Mouse (Mus musculus): ENCODE measurements around the gene Tbl1xr1. TPM values are rescaled to one million over a fixed set of nuclear protein-coding genes. Genes with fewer than 3 reads are reported as not detected.

Tbl1xr1 gene
- polyA plus RNA-seq, 1 experiment from 2014 or later: 30.5 TPM

DNA sequence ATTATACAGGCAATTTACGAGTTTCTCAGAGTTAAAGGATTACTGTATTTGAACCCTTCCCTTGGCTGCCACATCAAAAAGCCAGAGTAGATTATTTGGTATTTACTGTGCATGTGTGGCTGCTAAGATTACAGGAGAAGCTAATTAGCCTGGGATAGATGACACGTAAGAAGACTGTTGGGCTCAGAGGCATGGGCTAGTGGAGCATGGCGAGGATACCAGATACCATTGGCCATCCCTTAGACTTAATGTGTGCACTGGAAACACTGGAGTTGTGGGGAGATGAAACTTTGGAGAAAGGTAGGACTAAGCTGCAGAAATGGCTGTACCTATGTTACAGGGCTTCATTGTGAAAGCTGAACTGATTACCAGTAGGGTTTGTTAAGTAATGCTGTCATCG, 108.8 kb downstream of the Tbl1xr1 start:
- 94% methylated on average over 4 of the region's 4 CpGs for WGBS

DNA sequence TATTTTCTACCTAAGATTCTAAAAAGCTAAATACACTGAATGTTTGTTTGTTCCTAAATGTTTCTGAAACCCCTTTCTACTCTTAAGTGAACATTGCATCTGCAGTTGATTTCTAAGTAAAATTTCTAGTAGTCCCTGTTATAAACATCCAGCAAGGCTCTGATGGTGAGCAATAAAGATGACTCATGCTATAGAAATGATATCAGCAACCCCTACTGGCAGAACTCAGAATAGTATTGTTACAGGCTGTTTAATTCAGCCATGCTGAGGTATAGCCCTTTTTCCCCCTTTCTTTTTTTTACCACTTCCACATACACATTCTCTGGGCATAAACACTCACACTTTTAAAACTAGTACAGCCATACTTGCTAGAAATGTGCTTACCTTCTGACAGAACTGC, 114.0 kb downstream of the Tbl1xr1 start:
- Histone ChIP-seq H3K4me3 (ENCODE audit: low read depth, low read length) (no peak overlapping the region), H3K9me3 (ENCODE audit: control insufficient read depth, low read length) (no peaks in the 10 kb centered on the region), H3K4me1 (ENCODE audit: control insufficient read depth, insufficient read depth, low read length) (no peaks in the 10 kb centered on the region), H3K4me2 (ENCODE audit: low read depth, severe bottlenecking) (no peak overlapping the region), H3K36me3 (ENCODE audit: control insufficient read depth, insufficient read depth, low read length) (peaks cover 5% of the 10 kb centered on the region; the same call in 1 of the 2 replicates), H3K9ac (ENCODE audit: low read length) (no peak overlapping the region), H3K27me3 (ENCODE audit: control insufficient read depth, insufficient read depth, low read length) (no peaks in the 10 kb centered on the region), H3K27ac (replicated peaks; ENCODE audit: low read depth, low read length) (no peak overlapping the region)
- no peak for ATAC-seq (ENCODE audit: insufficient number of reproducible peaks, low FRiP score, low TSS enrichment, low read depth)
- DNase-seq (ENCODE audit: low spot score): no peak

More for the DNA sequence above, 108.8 kb downstream of the Tbl1xr1 start:
- no peaks in the 10 kb centered on the region for H3K9me3 ChIP-seq (ENCODE audit: control insufficient read depth, low read length)
- H3K27ac ChIP-seq (replicated peaks; ENCODE audit: low read depth, low read length): no peak overlapping the region
- no peak overlapping the region for H3K4me2 ChIP-seq (ENCODE audit: low read depth, severe bottlenecking)
- no peak overlapping the region for H3K9ac ChIP-seq (ENCODE audit: low read length)
- H3K36me3 ChIP-seq (ENCODE audit: control insufficient read depth, insufficient read depth, low read length): peaks cover 3% of the 10 kb centered on the region; the same call in 1 of the 2 replicates
- H3K27me3 ChIP-seq (ENCODE audit: control insufficient read depth, insufficient read depth, low read length): no peaks in the 10 kb centered on the region
- DNase-seq (ENCODE audit: low spot score) (no peak), ATAC-seq (ENCODE audit: insufficient number of reproducible peaks, low FRiP score, low TSS enrichment, low read depth) (no peak)
- no peak overlapping the region for H3K4me3 ChIP-seq (ENCODE audit: low read depth, low read length)
- H3K4me1 ChIP-seq (ENCODE audit: control insufficient read depth, insufficient read depth, low read length): no peaks in the 10 kb centered on the region

DNA sequence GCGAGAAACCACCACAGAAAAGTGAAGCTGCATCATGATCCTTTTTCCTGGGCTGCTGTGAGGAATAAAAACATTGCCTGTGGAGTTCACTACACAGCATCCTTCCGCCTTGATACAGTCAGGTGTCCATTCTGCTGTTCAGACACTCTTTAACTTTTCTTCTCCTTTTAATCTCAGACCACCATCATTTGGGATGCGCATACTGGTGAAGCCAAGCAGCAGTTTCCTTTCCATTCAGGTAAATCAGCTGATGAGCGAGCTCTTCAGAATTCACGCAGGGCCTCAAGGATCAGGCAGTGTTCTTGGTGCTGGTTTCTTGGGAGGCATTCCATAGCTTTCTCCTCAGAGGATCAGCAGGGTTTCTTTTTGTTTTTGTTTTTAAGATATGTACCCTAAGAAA, 116.5 kb downstream of the Tbl1xr1 start:
- 93% methylated on average over 5 of the region's 5 CpGs for WGBS
- no peaks in the 10 kb centered on the region for H3K4me1 ChIP-seq (ENCODE audit: control insufficient read depth, insufficient read depth, low read length)
- no peak overlapping the region for H3K9ac ChIP-seq (ENCODE audit: low read length)
- H3K9me3 ChIP-seq (ENCODE audit: control insufficient read depth, low read length): no peaks in the 10 kb centered on the region
- no peak overlapping the region for H3K27ac ChIP-seq (replicated peaks; ENCODE audit: low read depth, low read length)
- no peaks in the 10 kb centered on the region for H3K27me3 ChIP-seq (ENCODE audit: control insufficient read depth, insufficient read depth, low read length)
- no peak overlapping the region for H3K4me3 ChIP-seq (ENCODE audit: low read depth, low read length)
- DNase-seq (ENCODE audit: low spot score) (no peak), ATAC-seq (ENCODE audit: insufficient number of reproducible peaks, low FRiP score, low TSS enrichment, low read depth) (no peak)
- no peak overlapping the region for H3K4me2 ChIP-seq (ENCODE audit: low read depth, severe bottlenecking)
- H3K36me3 ChIP-seq (ENCODE audit: control insufficient read depth, insufficient read depth, low read length): peaks cover 5% of the 10 kb centered on the region; the same call in 1 of the 2 replicates

DNA sequence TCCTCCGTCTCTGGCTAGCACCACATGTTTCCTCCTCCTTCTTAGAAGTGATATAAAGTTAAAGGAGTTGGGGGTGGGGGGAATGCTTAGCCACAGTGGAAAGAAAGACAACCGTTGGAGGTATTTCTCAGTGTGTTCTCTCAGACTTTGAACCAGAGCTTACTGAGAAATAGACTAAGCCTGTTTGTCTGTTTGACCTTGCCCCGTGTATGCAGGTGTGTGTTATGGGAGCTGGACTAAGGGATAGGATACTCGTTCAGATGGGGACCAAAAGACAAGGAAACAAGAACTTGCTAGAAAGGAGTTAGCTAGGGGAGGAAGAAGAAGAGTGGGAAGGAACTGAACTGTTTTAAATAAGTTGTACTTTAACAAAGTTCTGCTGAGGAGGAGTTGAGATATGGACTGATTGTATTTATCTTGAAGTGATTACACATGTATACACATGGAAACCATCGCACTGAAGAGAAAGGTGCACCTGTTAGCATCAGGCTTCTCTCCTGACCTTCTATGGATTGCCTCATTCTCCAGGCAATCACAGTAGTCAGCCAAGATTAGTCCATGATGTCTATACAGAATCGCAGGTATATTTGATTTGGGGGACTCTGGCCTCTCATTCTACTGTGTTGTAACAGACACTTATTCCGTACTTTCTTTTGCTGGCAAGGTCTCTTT, 117.9 kb downstream of the Tbl1xr1 start:
- H3K9ac ChIP-seq (ENCODE audit: low read length): no peak overlapping the region
- no peaks in the 10 kb centered on the region for H3K9me3 ChIP-seq (ENCODE audit: control insufficient read depth, low read length)
- H3K27me3 ChIP-seq (ENCODE audit: control insufficient read depth, insufficient read depth, low read length): no peaks in the 10 kb centered on the region
- H3K27ac ChIP-seq (replicated peaks; ENCODE audit: low read depth, low read length): no peak overlapping the region
- 89% methylated on average over 7 of the region's 7 CpGs for WGBS
- DNase-seq (ENCODE audit: low spot score) (no peak), ATAC-seq (ENCODE audit: insufficient number of reproducible peaks, low FRiP score, low TSS enrichment, low read depth) (no peak)
- no peak overlapping the region for H3K4me3 ChIP-seq (ENCODE audit: low read depth, low read length)
- no peaks in the 10 kb centered on the region for H3K4me1 ChIP-seq (ENCODE audit: control insufficient read depth, insufficient read depth, low read length)
- no peak overlapping the region for H3K4me2 ChIP-seq (ENCODE audit: low read depth, severe bottlenecking)
- peaks cover 7% of the 10 kb centered on the region for H3K36me3 ChIP-seq (ENCODE audit: control insufficient read depth, insufficient read depth, low read length)

DNA sequence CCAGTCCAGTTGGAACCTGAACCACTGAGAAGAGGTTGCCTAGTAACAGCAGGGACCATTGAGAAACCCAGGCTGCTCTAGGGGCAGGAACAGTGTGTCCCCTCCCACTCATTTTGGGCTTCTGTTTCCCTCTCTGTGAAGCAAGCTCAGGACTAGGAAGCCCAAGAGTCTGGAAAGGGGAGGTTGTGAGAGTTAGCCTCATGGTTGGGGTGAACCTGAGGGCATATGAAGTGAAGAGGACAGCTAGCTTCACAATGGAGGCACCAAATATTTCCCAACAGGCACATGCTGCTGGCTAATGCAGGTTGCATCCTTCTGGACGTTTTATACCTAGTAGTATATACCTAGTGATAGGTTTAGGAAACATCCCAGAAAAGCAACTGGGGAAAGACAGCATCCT, 122.3 kb downstream of the Tbl1xr1 start:
- ATAC-seq (ENCODE audit: insufficient number of reproducible peaks, low FRiP score, low TSS enrichment, low read depth) (no peak), DNase-seq (ENCODE audit: low spot score) (no peak)
- 74% methylated on average over 1 of the region's 1 CpGs for WGBS
- peaks cover 6% of the 10 kb centered on the region for H3K36me3 ChIP-seq (ENCODE audit: control insufficient read depth, insufficient read depth, low read length)
- no peak overlapping the region for H3K4me3 ChIP-seq (ENCODE audit: low read depth, low read length)
- H3K4me1 ChIP-seq (ENCODE audit: control insufficient read depth, insufficient read depth, low read length): no peaks in the 10 kb centered on the region
- H3K9me3 ChIP-seq (ENCODE audit: control insufficient read depth, low read length): no peaks in the 10 kb centered on the region
- no peak overlapping the region for H3K4me2 ChIP-seq (ENCODE audit: low read depth, severe bottlenecking)
- no peak overlapping the region for H3K27ac ChIP-seq (replicated peaks; ENCODE audit: low read depth, low read length)
- no peaks in the 10 kb centered on the region for H3K27me3 ChIP-seq (ENCODE audit: control insufficient read depth, insufficient read depth, low read length)
- H3K9ac ChIP-seq (ENCODE audit: low read length): no peak overlapping the region

DNA sequence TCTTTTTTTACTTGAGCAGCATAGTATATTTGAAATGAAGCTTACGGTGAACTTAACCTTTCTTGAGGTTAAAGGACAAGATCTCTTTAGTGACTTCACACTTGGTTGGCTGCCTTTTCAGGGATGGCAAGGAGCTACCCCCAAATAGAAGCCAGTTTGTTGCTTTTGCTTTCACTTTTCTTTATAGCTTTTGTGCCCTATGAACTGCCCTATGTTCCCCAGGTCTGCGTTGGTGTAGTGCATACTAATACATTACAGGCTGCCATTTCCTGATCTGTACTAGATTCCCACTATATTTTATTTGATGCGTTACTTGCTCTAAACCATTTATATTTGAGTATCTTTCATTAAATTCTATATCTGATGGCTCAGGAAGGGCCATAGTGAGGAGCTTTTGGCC, 127.7 kb downstream of the Tbl1xr1 start:
- WGBS: 93% methylated on average over 3 of the region's 3 CpGs
- Histone ChIP-seq H3K27me3 (ENCODE audit: control insufficient read depth, insufficient read depth, low read length) (no peaks in the 10 kb centered on the region), H3K27ac (replicated peaks; ENCODE audit: low read depth, low read length) (no peak overlapping the region), H3K4me1 (ENCODE audit: control insufficient read depth, insufficient read depth, low read length) (no peaks in the 10 kb centered on the region), H3K4me2 (ENCODE audit: low read depth, severe bottlenecking) (no peak overlapping the region), H3K9me3 (ENCODE audit: control insufficient read depth, low read length) (no peaks in the 10 kb centered on the region), H3K9ac (ENCODE audit: low read length) (no peak overlapping the region), H3K4me3 (ENCODE audit: low read depth, low read length) (no peak overlapping the region), H3K36me3 (ENCODE audit: control insufficient read depth, insufficient read depth, low read length) (peaks cover 2% of the 10 kb centered on the region; the same call in 1 of the 2 replicates)
- ATAC-seq (ENCODE audit: insufficient number of reproducible peaks, low FRiP score, low TSS enrichment, low read depth) (no peak), DNase-seq (ENCODE audit: low spot score) (no peak)

DNA sequence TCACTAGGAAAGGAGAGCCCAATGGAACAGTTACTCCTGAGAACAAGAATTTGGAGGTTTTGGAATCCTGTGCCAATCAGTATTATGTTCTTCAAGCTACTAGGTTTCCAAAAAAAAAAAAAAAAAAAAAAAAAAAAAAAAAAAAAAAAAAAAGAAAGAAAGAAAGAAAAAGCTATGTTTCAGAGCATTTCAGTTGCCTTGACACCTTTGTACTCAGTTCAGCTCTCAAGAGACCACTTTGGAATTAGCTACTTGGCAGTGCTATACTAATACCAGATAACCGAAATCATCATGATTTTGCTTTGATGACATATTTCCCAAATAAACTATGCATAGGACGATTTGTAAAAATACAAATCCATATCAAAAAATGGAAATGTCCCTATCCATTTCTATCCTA, 145.1 kb downstream of the Tbl1xr1 start:
- no peaks in the 10 kb centered on the region for H3K36me3 ChIP-seq (ENCODE audit: control insufficient read depth, insufficient read depth, low read length)
- 87% methylated on average over 2 of the region's 2 CpGs for WGBS
- H3K9ac ChIP-seq (ENCODE audit: low read length): no peak overlapping the region
- no peak overlapping the region for H3K27ac ChIP-seq (replicated peaks; ENCODE audit: low read depth, low read length)
- ATAC-seq (ENCODE audit: insufficient number of reproducible peaks, low FRiP score, low TSS enrichment, low read depth) (no peak), DNase-seq (ENCODE audit: low spot score) (no peak)
- H3K4me1 ChIP-seq (ENCODE audit: control insufficient read depth, insufficient read depth, low read length): no peaks in the 10 kb centered on the region
- H3K9me3 ChIP-seq (ENCODE audit: control insufficient read depth, low read length): no peaks in the 10 kb centered on the region
- no peaks in the 10 kb centered on the region for H3K27me3 ChIP-seq (ENCODE audit: control insufficient read depth, insufficient read depth, low read length)
- H3K4me3 ChIP-seq (ENCODE audit: low read depth, low read length): no peak overlapping the region
- no peak overlapping the region for H3K4me2 ChIP-seq (ENCODE audit: low read depth, severe bottlenecking)

DNA sequence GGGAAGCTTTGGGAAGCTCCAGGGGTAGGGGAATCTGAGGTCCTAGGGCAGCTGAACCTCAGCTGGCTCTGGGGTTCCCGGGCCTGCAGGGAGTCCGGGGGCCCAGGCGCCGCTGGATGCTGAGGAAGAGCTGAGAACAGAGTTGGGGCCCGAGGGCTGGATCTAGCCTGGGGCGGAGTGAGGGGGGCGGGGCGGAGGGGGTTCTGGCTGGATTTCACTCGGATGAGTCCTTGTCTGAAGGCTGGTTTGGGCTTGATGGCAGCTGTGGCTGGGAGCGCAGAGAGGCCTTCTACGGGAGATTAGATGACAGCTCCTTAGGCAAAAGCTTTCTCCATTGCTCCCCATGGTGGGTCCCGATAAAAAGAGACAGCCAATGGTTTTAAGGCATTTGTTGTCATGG, 145.9 kb downstream of the Tbl1xr1 start:
- H3K27me3 ChIP-seq (ENCODE audit: control insufficient read depth, insufficient read depth, low read length): no peaks in the 10 kb centered on the region
- H3K4me2 ChIP-seq (ENCODE audit: low read depth, severe bottlenecking): no peak overlapping the region
- H3K4me3 ChIP-seq (ENCODE audit: low read depth, low read length): no peak overlapping the region
- WGBS: 42% methylated on average over 12 of the region's 12 CpGs
- H3K36me3 ChIP-seq (ENCODE audit: control insufficient read depth, insufficient read depth, low read length): no peaks in the 10 kb centered on the region
- no peak for ATAC-seq (ENCODE audit: insufficient number of reproducible peaks, low FRiP score, low TSS enrichment, low read depth)
- DNase-seq (ENCODE audit: low spot score): no peak
- no peak overlapping the region for H3K27ac ChIP-seq (replicated peaks; ENCODE audit: low read depth, low read length)
- no peaks in the 10 kb centered on the region for H3K4me1 ChIP-seq (ENCODE audit: control insufficient read depth, insufficient read depth, low read length)
- no peak overlapping the region for H3K9ac ChIP-seq (ENCODE audit: low read length)
- H3K9me3 ChIP-seq (ENCODE audit: control insufficient read depth, low read length): no peaks in the 10 kb centered on the region

DNA sequence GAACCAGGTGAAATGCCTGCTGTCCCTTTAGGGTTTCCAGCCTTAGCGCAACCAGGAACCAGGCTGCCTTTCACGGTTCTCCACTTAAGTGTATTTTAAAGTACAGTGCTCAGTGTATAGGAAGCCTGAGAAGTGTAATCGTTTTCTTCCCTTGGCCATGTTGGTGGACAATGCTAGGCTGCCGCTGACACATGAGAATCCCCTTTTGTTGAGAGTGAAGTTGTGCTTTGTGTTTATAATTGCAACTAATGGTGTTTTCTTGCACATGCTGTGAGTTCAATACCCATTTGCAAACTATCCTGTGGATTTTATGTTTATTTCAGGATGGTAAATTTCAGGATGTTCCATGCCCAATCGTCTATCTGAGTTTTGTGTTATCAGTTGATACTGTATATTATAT, 146.6 kb downstream of the Tbl1xr1 start:
- H3K27me3 ChIP-seq (ENCODE audit: control insufficient read depth, insufficient read depth, low read length): no peaks in the 10 kb centered on the region
- no peak overlapping the region for H3K27ac ChIP-seq (replicated peaks; ENCODE audit: low read depth, low read length)
- H3K4me3 ChIP-seq (ENCODE audit: low read depth, low read length): no peak overlapping the region
- no peak overlapping the region for H3K4me2 ChIP-seq (ENCODE audit: low read depth, severe bottlenecking)
- ATAC-seq (ENCODE audit: insufficient number of reproducible peaks, low FRiP score, low TSS enrichment, low read depth): no peak
- 92% methylated on average over 5 of the region's 5 CpGs for WGBS
- no peaks in the 10 kb centered on the region for H3K9me3 ChIP-seq (ENCODE audit: control insufficient read depth, low read length)
- H3K9ac ChIP-seq (ENCODE audit: low read length): no peak overlapping the region
- DNase-seq (ENCODE audit: low spot score): no peak
- no peaks in the 10 kb centered on the region for H3K4me1 ChIP-seq (ENCODE audit: control insufficient read depth, insufficient read depth, low read length)
- H3K36me3 ChIP-seq (ENCODE audit: control insufficient read depth, insufficient read depth, low read length): no peaks in the 10 kb centered on the region
